Mouse (Mus musculus) embryonic facial prominence, embryonic 12.5 days (tissue): Measurements from ENCODE around the gene Elmo2. TPM values are rescaled to one million over a fixed set of nuclear protein-coding genes. Genes with fewer than 3 reads are reported as not detected.

Experiments used
- polyA plus RNA-seq: library from polyadenylated mRNA; unstranded; fragments of >200 nt; fragmentation: Nextera tagmentation; extraction: Ambion mirVana; gene quantifications from 2 replicates; pipeline ENCODE4 v1.2.1, GENCODE M21; 2016

Gene Elmo2
- polyA plus RNA-seq, 1 experiment from 2014 or later, result 91.7 TPM

Other genes starting within 250 kb of the Elmo2 start
- not detected in 2 replicates for gene 1700025C18Rik, start 235.7 kb downstream of the Elmo2 start, polyA plus RNA-seq
- gene Cdh22, start 91.6 kb downstream of the Elmo2 start, polyA plus RNA-seq, result 1.4 and 1.9 TPM in 2 replicates
- 52.8 and 57.0 TPM in 2 replicates for gene Slc35c2, start 38.6 kb downstream of the Elmo2 start, polyA plus RNA-seq
- gene Zfp663, start 42.2 kb upstream of the Elmo2 start, polyA plus RNA-seq, result 2.6 and 2.9 TPM in 2 replicates
- gene Zfp334, start 61.8 kb upstream of the Elmo2 start, polyA plus RNA-seq, result 17.0 and 17.1 TPM in 2 replicates
- 0.08 TPM in 2 replicates for gene Ocstamp, start 73.9 kb upstream of the Elmo2 start, polyA plus RNA-seq
- gene Slc13a3, start 146.8 kb upstream of the Elmo2 start, polyA plus RNA-seq, result 0.10 and 0.24 TPM in 2 replicates
- gene Trp53rka, start 166.8 kb upstream of the Elmo2 start, polyA plus RNA-seq, result 54.0 and 54.3 TPM in 2 replicates
- gene Slc2a10, start 177.3 kb upstream of the Elmo2 start, polyA plus RNA-seq, result 10.2 TPM in 2 replicates